Mouse (Mus musculus) limb, embryonic 11.5 days (tissue): ENCODE results near the gene F5. TPM values are rescaled to one million over a fixed set of nuclear protein-coding genes. Genes with fewer than 3 reads are reported as not detected.

Experiments used
- ATAC-seq: fragments of 200-750 bp; cut with Nextera tagmentation; 2 replicates; pipeline ENCODE4 v1.8.0; 2017; ENCODE audit warnings: low read depth; ENCODE audit not compliant: insufficient number of reproducible peaks, low FRiP score, low TSS enrichment
- DNase-seq: peaks from one replicate; pipeline ENCODE4 v3.0.0-alpha.2; 2015; ENCODE audit warnings: low spot score
- H3K27ac ChIP-seq: fragments of 300-500 bp; sonication (generic); replicated peaks from 2 replicates; pipeline ENCODE4 v1.5.1; 2014; ENCODE audit warnings: low read depth, mild to moderate bottlenecking, low read length
- H3K27me3 ChIP-seq: fragments of 300-500 bp; sonication (generic); 2 replicates; pipeline ENCODE4 v1.6.1; 2014; ENCODE audit warnings: mild to moderate bottlenecking, low read length, mixed read lengths; ENCODE audit not compliant: control insufficient read depth, insufficient read depth
- H3K36me3 ChIP-seq: fragments of 300-500 bp; sonication (generic); 2 replicates; pipeline ENCODE4 v1.6.1; 2014; ENCODE audit warnings: mild to moderate bottlenecking, low read length, moderate library complexity, mixed read lengths; ENCODE audit not compliant: control insufficient read depth, insufficient read depth
- H3K4me1 ChIP-seq: fragments of 300-500 bp; sonication (generic); 2 replicates; pipeline ENCODE4 v1.6.1; 2014; ENCODE audit warnings: low read length, mixed read lengths; ENCODE audit not compliant: control insufficient read depth, insufficient read depth
- H3K4me2 ChIP-seq: fragments of 300-500 bp; sonication (generic); 2 replicates; pipeline ENCODE4 v1.6.1; 2014; ENCODE audit warnings: low read depth, mild to moderate bottlenecking, moderate library complexity; ENCODE audit not compliant: severe bottlenecking
- H3K4me3 ChIP-seq: fragments of 300-500 bp; sonication (generic); 2 replicates; pipeline ENCODE4 v1.5.1; 2014; ENCODE audit warnings: low read depth, low read length
- H3K9ac ChIP-seq: fragments of 300-500 bp; sonication (generic); 2 replicates; pipeline ENCODE4 v1.6.1; 2014; ENCODE audit warnings: mild to moderate bottlenecking, low read length
- H3K9me3 ChIP-seq: fragments of 300-500 bp; sonication (generic); 2 replicates; pipeline ENCODE4 v1.6.1; 2016; ENCODE audit warnings: low read length; ENCODE audit not compliant: control insufficient read depth
- WGBS: fragments of 180-500 bp; shearing (Covaris S2); extraction: QIAGEN DNeasy Blood & Tissue Kit; methylation state at CpG from one replicate; pipeline ENCODE4 v1.1.7; 2014; 5-methylcytosine and 5-hydroxymethylcytosine counted together
- polyA plus RNA-seq: library from polyadenylated mRNA; unstranded; fragments of >200 nt; fragmentation: Nextera tagmentation; extraction: Ambion mirVana; gene quantifications from 2 replicates; pipeline ENCODE4 v1.2.1, GENCODE M21; 2014

Gene F5
- polyA plus RNA-seq, 1 experiment from 2014 or later = 0.35 TPM

- no peak overlapping the region for H3K27ac ChIP-seq
- no peaks in the 10 kb centered on the region for H3K36me3 ChIP-seq
- no peak for ATAC-seq
- H3K4me2 ChIP-seq = no peak overlapping the region
- DNase-seq = no peak
- no peaks in the 10 kb centered on the region for H3K4me1 ChIP-seq
- H3K9ac ChIP-seq = no peak overlapping the region
- no peaks in the 10 kb centered on the region for H3K9me3 ChIP-seq
- WGBS = 91% methylated on average over 3 of the region's 3 CpGs
- H3K4me3 ChIP-seq = no peak overlapping the region
- H3K27me3 ChIP-seq = no peaks in the 10 kb centered on the region
Observed at GRCm38 (mm10) chr1:164120777-164121158, 30.9 kb upstream of the F5 start.

GRCm38 (mm10) chr1:164123836-164124235 lies 27.8 kb upstream of the F5 start:
- Histone ChIP-seq H3K4me1 (no peaks in the 10 kb centered on the region), H3K27me3 (no peaks in the 10 kb centered on the region), H3K36me3 (no peaks in the 10 kb centered on the region), H3K27ac (no peak overlapping the region), H3K9ac (no peak overlapping the region), H3K4me2 (no peak overlapping the region), H3K4me3 (no peak overlapping the region), H3K9me3 (no peaks in the 10 kb centered on the region)
- WGBS = 28% methylated on average over 3 of the region's 3 CpGs
- DNase-seq (no peak), ATAC-seq (no peak)

GRCm38 (mm10) chr1:164130013-164130412 lies 21.6 kb upstream of the F5 start:
- no peak overlapping the region for H3K27ac ChIP-seq
- ATAC-seq = no peak
- no peak overlapping the region for H3K4me3 ChIP-seq
- no peak for DNase-seq
- no peak overlapping the region for H3K9ac ChIP-seq
- no peaks in the 10 kb centered on the region for H3K4me1 ChIP-seq
- no peaks in the 10 kb centered on the region for H3K27me3 ChIP-seq
- H3K36me3 ChIP-seq = no peaks in the 10 kb centered on the region
- no peak overlapping the region for H3K4me2 ChIP-seq
- no peaks in the 10 kb centered on the region for H3K9me3 ChIP-seq
- 75% methylated on average over 3 of the region's 3 CpGs for WGBS

GRCm38 (mm10) chr1:164132609-164133008 lies 19.0 kb upstream of the F5 start:
- 84% methylated on average over 1 of the region's 1 CpGs for WGBS
- Histone ChIP-seq H3K9ac (no peak overlapping the region), H3K36me3 (no peaks in the 10 kb centered on the region), H3K4me2 (no peak overlapping the region), H3K4me3 (no peak overlapping the region), H3K4me1 (no peaks in the 10 kb centered on the region), H3K27ac (no peak overlapping the region), H3K27me3 (no peaks in the 10 kb centered on the region), H3K9me3 (no peaks in the 10 kb centered on the region)
- ATAC-seq (no peak), DNase-seq (no peak)

- H3K9ac ChIP-seq = no peak overlapping the region
- no peak for ATAC-seq
- H3K27ac ChIP-seq = no peak overlapping the region
- no peaks in the 10 kb centered on the region for H3K36me3 ChIP-seq
- H3K4me1 ChIP-seq = no peaks in the 10 kb centered on the region
- DNase-seq = no peak
- no peaks in the 10 kb centered on the region for H3K9me3 ChIP-seq
- no peak overlapping the region for H3K4me3 ChIP-seq
- no peak overlapping the region for H3K4me2 ChIP-seq
- H3K27me3 ChIP-seq = no peaks in the 10 kb centered on the region
- 85% methylated on average over 6 of the region's 6 CpGs for WGBS
Observed at GRCm38 (mm10) chr1:164134101-164134500, 17.5 kb upstream of the F5 start.

GRCm38 (mm10) chr1:164135360-164135759 lies 16.3 kb upstream of the F5 start:
- no peaks in the 10 kb centered on the region for H3K27me3 ChIP-seq
- no peaks in the 10 kb centered on the region for H3K4me1 ChIP-seq
- no peaks in the 10 kb centered on the region for H3K9me3 ChIP-seq
- 75% methylated on average over 5 of the region's 5 CpGs for WGBS
- DNase-seq (no peak), ATAC-seq (no peak)
- H3K4me3 ChIP-seq = no peak overlapping the region
- H3K9ac ChIP-seq = no peak overlapping the region
- H3K36me3 ChIP-seq = no peaks in the 10 kb centered on the region
- no peak overlapping the region for H3K4me2 ChIP-seq
- H3K27ac ChIP-seq = no peak overlapping the region

GRCm38 (mm10) chr1:164135960-164136359 lies 15.7 kb upstream of the F5 start:
- DNase-seq = no peak
- H3K27me3 ChIP-seq = no peaks in the 10 kb centered on the region
- no peak for ATAC-seq
- H3K36me3 ChIP-seq = no peaks in the 10 kb centered on the region
- H3K4me3 ChIP-seq = no peak overlapping the region
- H3K4me1 ChIP-seq = no peaks in the 10 kb centered on the region
- no peak overlapping the region for H3K27ac ChIP-seq
- WGBS = 59% methylated on average over 11 of the region's 11 CpGs
- H3K9me3 ChIP-seq = no peaks in the 10 kb centered on the region
- no peak overlapping the region for H3K9ac ChIP-seq
- no peak overlapping the region for H3K4me2 ChIP-seq

GRCm38 (mm10) chr1:164136636-164137035 lies 15.0 kb upstream of the F5 start:
- Histone ChIP-seq H3K9ac (no peak overlapping the region), H3K36me3 (no peaks in the 10 kb centered on the region), H3K27me3 (no peaks in the 10 kb centered on the region), H3K4me3 (no peak overlapping the region), H3K27ac (no peak overlapping the region), H3K4me2 (no peak overlapping the region), H3K9me3 (no peaks in the 10 kb centered on the region), H3K4me1 (no peaks in the 10 kb centered on the region)
- DNase-seq (no peak), ATAC-seq (no peak)
- 72% methylated on average over 6 of the region's 6 CpGs for WGBS

- peak; percentile 90 for DNase-seq
Observed at GRCm38 (mm10) chr1:164138365-164139130, 13.1 kb upstream of the F5 start.

More at GRCm38 (mm10) chr1:164138365-164139130, 13.1 kb upstream of the F5 start:
- H3K9ac ChIP-seq = no peak overlapping the region
- H3K27me3 ChIP-seq = no peaks in the 10 kb centered on the region
- ATAC-seq = peak; percentile 65; the same call in 1 of the 2 replicates
- no peak overlapping the region for H3K27ac ChIP-seq
- H3K36me3 ChIP-seq = no peaks in the 10 kb centered on the region
- H3K4me3 ChIP-seq = no peak overlapping the region
- 10% methylated on average over 5 of the region's 5 CpGs for WGBS
- H3K9me3 ChIP-seq = no peaks in the 10 kb centered on the region
- H3K4me2 ChIP-seq = no peak overlapping the region
- no peaks in the 10 kb centered on the region for H3K4me1 ChIP-seq
